Mouse (Mus musculus) CH12F3 (cell line): ENCODE measurements around the gene Rfc5.
"Not testable (repeated sequence)": the region's sequence is repeated elsewhere in the genome, so short reads cannot be mapped to it uniquely, and the experiment has no call there.

Experiments used
- in situ Hi-C: fragments of 300-500 bp; cut with MboI; formaldehyde crosslinking; loops from 2 replicates; pipeline ENCODE4 v1.14.3; 2020; ENCODE audit warnings: low sequenced_read_pairs

Gene Rfc5

DNA sequence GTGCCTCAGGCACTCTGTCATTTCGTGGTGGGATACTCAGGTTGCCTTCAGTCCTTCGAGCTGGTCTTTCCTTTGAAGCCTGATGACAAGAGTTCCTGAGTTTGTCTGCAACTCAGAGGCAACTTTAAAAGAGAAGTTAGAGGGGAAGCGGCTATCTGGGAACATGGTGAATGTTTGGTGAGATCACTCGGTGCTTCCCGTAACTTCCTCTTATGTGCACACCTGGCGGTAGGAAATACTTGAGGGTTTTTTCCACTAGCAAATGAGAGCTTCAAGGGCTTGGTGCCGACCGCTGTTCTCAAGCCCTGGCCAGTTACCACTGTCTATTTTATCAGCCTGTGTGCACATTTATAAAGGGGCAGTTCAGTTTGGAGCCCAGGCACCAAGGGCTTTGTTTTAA lies 34.7 kb downstream of the Rfc5 start:
- in situ Hi-C loops, result no loop called here

GRCm38 (mm10) chr5:117348279-117348678 lies 40.6 kb downstream of the Rfc5 start:
- in situ Hi-C loops, result no loop called here

GRCm38 (mm10) chr5:117347838-117348237 lies 41.0 kb downstream of the Rfc5 start:
- in situ Hi-C loops, result no loop called here

- in situ Hi-C loops, result no loop called here
Observed at GRCm38 (mm10) chr5:117347011-117347410, 41.8 kb downstream of the Rfc5 start.

- in situ Hi-C loops, result no loop called here
Observed at GRCm38 (mm10) chr5:117346281-117346680, 42.6 kb downstream of the Rfc5 start.

- in situ Hi-C loops, result no loop called here
Observed at GRCm38 (mm10) chr5:117345432-117345976, 43.3 kb downstream of the Rfc5 start.

- in situ Hi-C loops, result not testable (repeated sequence)
Observed at GRCm38 (mm10) chr5:117344496-117344895, 44.4 kb downstream of the Rfc5 start.

- in situ Hi-C loops, result no loop called here
Observed at GRCm38 (mm10) chr5:117341896-117342295, 47.0 kb downstream of the Rfc5 start.

- in situ Hi-C loops, result no loop called here
Observed at GRCm38 (mm10) chr5:117340081-117340480, 48.8 kb downstream of the Rfc5 start.

GRCm38 (mm10) chr5:117338503-117338902 lies 50.3 kb downstream of the Rfc5 start:
- in situ Hi-C loops, result no loop called here

GRCm38 (mm10) chr5:117337999-117338398 lies 50.8 kb downstream of the Rfc5 start:
- in situ Hi-C loops, result no loop called here

DNA sequence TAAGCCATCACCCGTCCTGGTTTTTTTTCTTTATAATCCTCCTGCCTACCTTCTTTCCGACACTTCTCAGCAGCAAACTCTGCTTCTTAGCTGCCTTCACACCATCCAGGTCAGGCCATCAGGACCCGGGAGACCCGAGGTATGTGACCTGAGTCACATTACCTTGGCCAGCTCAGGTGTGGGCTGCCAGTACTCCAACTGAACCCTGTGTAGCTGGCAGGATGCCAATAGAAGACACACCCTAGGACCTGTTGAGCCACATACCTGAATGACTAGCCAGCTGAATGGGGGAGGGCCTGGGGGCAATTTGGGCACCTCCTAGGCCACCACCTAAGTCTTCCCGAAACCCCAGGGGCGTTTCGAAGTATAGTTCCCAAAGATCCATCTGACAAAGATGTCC lies 58.4 kb downstream of the Rfc5 start:
- in situ Hi-C loops, result no loop called here
